Mouse (Mus musculus) lung, postnatal 0 days (tissue): Measurements from ENCODE around the gene 1110065P20Rik. TPM values are rescaled to one million over a fixed set of nuclear protein-coding genes. Genes with fewer than 3 reads are reported as not detected.

Experiments used
- ATAC-seq: fragments of 200-750 bp; cut with Nextera tagmentation; 2 replicates; pipeline ENCODE4 v1.8.0; 2017; ENCODE audit warnings: moderate library complexity
- DNase-seq: peaks from one replicate; pipeline ENCODE4 v3.0.0-alpha.2; 2016; ENCODE audit warnings: low spot score
- H3K27ac ChIP-seq: fragments of 300-500 bp; sonication (generic); 2 replicates; pipeline ENCODE4 v1.5.1; 2014; ENCODE audit warnings: antibody characterized with exemption, mild to moderate bottlenecking, low read length, mixed read lengths
- H3K27me3 ChIP-seq: fragments of 300-500 bp; sonication (generic); replicated peaks from 2 replicates; pipeline ENCODE4 v1.6.1; 2014; ENCODE audit warnings: low read length, mixed read lengths; ENCODE audit not compliant: insufficient read depth
- H3K36me3 ChIP-seq: fragments of 300-500 bp; sonication (generic); 2 replicates; pipeline ENCODE4 v1.6.1; 2014; ENCODE audit warnings: low read length, mixed read lengths; ENCODE audit not compliant: insufficient read depth
- H3K4me1 ChIP-seq: fragments of 300-500 bp; sonication (generic); 2 replicates; pipeline ENCODE4 v1.6.1; 2014; ENCODE audit warnings: antibody characterized with exemption, low read depth, low read length, mixed read lengths; ENCODE audit not compliant: insufficient read depth
- H3K4me2 ChIP-seq: fragments of 300-500 bp; sonication (generic); replicated peaks from 2 replicates; pipeline ENCODE4 v1.6.1; 2014; ENCODE audit warnings: low read depth, mild to moderate bottlenecking, low read length, moderate library complexity, mixed read lengths
- H3K4me3 ChIP-seq: fragments of 300-500 bp; sonication (generic); 2 replicates; pipeline ENCODE4 v1.5.1; 2014; ENCODE audit warnings: low read depth, low read length
- H3K9ac ChIP-seq: fragments of 300-500 bp; sonication (generic); replicated peaks from 2 replicates; pipeline ENCODE4 v1.6.1; 2014; ENCODE audit warnings: low read depth, mild to moderate bottlenecking
- H3K9me3 ChIP-seq: fragments of 300-500 bp; sonication (generic); 2 replicates; pipeline ENCODE4 v1.6.1; 2016; ENCODE audit warnings: low read length, mixed read lengths
- CTCF ChIP-seq: IDR thresholded peaks from 2 replicates; pipeline ENCODE4 v1.5.1; 2016; ENCODE audit warnings: antibody characterized with exemption, mild to moderate bottlenecking
- EP300 ChIP-seq: IDR thresholded peaks from 2 replicates; pipeline ENCODE4 v1.6.1; 2016; ENCODE audit warnings: antibody characterized with exemption, mild to moderate bottlenecking, control low read depth
- WGBS: fragments of 180-500 bp; shearing (Covaris S2); extraction: QIAGEN DNeasy Blood & Tissue Kit; methylation state at CpG from one replicate; pipeline ENCODE4 v1.1.7; 2014; 5-methylcytosine and 5-hydroxymethylcytosine counted together
- polyA plus RNA-seq: library from polyadenylated mRNA; unstranded; fragments of >200 nt; fragmentation: Nextera tagmentation; extraction: Ambion mirVana; gene quantifications from 2 replicates; pipeline ENCODE4 v1.2.1, GENCODE M21; 2015

The 1110065P20Rik gene
- polyA plus RNA-seq, 1 experiment from 2014 or later: 68.7 TPM

GRCm38 (mm10) chr4:124889935-124890334 is 38.9 kb upstream of the 1110065P20Rik start:
- H3K4me3 ChIP-seq: no peak overlapping the region
- no peak overlapping the region for H3K4me2 ChIP-seq
- H3K27ac ChIP-seq: no peak overlapping the region
- ATAC-seq: no peak
- H3K9ac ChIP-seq: no peak overlapping the region
- DNase-seq: no peak
- no peaks in the 10 kb centered on the region for H3K36me3 ChIP-seq
- no peaks in the 10 kb centered on the region for H3K4me1 ChIP-seq
- peaks cover 12% of the 10 kb centered on the region for H3K27me3 ChIP-seq
- 83% methylated on average over 2 of the region's 2 CpGs for WGBS
- no peaks in the 10 kb centered on the region for H3K9me3 ChIP-seq
- no peak for TF ChIP-seq CTCF
- TF ChIP-seq EP300: no peak

DNA sequence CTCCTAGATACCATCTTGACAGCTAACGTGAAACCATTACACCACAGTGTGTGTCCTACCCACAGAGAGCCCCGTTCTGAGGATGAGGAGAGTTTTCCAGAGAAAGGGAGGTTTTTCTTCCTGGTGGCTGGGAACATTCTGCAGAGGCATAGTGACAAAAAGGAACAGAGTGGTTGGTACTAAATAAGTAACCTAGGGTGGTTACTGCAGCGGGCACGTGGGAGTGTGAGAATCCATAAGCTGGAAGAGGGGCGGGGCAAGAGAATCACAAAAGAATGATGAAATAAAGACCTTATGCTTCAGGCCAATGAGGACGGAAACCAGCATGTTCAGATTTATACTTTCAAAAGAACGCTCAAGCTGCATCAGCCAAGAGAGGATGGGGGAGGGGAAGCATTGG is 37.7 kb upstream of the 1110065P20Rik start:
- H3K36me3 ChIP-seq: no peaks in the 10 kb centered on the region
- no peaks in the 10 kb centered on the region for H3K4me1 ChIP-seq
- no peaks in the 10 kb centered on the region for H3K9me3 ChIP-seq
- no peak for TF ChIP-seq EP300
- no peak for TF ChIP-seq CTCF
- DNase-seq: no peak
- WGBS: 67% methylated on average over 7 of the region's 7 CpGs
- 0 out of 2 replicates have a peak, but pooled peaks cover under 1% of the 10 kb centered on the region for H3K27me3 ChIP-seq
- H3K9ac ChIP-seq: no peak overlapping the region
- no peak overlapping the region for H3K4me2 ChIP-seq
- no peak for ATAC-seq
- no peak overlapping the region for H3K4me3 ChIP-seq
- no peak overlapping the region for H3K27ac ChIP-seq

GRCm38 (mm10) chr4:124882151-124882729 is 31.2 kb upstream of the 1110065P20Rik start:
- Histone ChIP-seq H3K4me3 (no peak overlapping the region), H3K4me2 (no peak overlapping the region), H3K36me3 (no peaks in the 10 kb centered on the region), H3K9ac (no peak overlapping the region), H3K4me1 (no peaks in the 10 kb centered on the region), H3K27ac (no peak overlapping the region), H3K27me3 (peaks cover 24% of the 10 kb centered on the region), H3K9me3 (no peaks in the 10 kb centered on the region)
- ATAC-seq: no peak; the same call in 1 of the 2 replicates
- DNase-seq: peak; percentile 23
- 1% methylated on average over 31 of the region's 37 CpGs for WGBS
- TF ChIP-seq EP300: no peak

DNA sequence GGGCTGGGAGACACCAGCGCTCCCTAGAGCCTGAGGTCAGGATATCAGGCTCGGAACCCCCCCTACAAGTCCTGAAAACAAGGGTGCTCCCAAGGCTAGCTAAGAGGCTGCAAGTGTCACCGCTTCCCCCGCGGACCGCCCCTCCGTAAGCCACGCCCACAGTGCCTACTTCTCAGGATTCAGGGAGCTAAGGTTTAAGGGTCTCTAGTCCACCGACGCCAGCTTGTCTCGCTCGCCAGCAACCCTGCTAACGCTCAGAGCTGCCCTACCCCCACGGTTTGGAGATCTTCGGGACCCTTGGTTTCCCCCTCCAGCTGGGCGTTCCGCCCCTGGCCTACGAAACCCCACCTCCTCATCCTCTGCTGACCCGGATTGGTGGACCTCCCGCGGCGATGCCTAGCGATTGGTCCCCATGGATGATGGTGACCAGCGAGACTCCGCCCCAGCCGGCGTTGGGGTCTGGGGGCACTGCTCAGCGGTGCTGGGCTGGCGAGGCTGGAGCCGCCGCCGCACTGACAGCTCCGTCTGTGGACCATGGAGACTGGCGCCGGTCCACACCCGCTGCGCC is 30.4 kb upstream of the 1110065P20Rik start:
- no peak overlapping the region for H3K27ac ChIP-seq
- no peak for DNase-seq
- under 1% methylated on average over 31 of the region's 37 CpGs for WGBS
- H3K27me3 ChIP-seq: peaks cover 24% of the 10 kb centered on the region
- no peak overlapping the region for H3K9ac ChIP-seq
- H3K4me3 ChIP-seq: no peak overlapping the region
- H3K9me3 ChIP-seq: no peaks in the 10 kb centered on the region
- ATAC-seq: no peak
- TF ChIP-seq EP300 (no peak), CTCF (no peak)
- H3K4me1 ChIP-seq: no peaks in the 10 kb centered on the region
- H3K36me3 ChIP-seq: no peaks in the 10 kb centered on the region
- 0 out of 2 replicates have a peak overlapping the region, but pooled peaks have one; percentile 3 for H3K4me2 ChIP-seq

GRCm38 (mm10) chr4:124880599-124880998 is 29.6 kb upstream of the 1110065P20Rik start, which contains the start of gene Epha10:
TSS of gene Epha10 (plus strand) at chr4:124880899.
- WGBS: 7% methylated on average over 11 of the region's 11 CpGs
- no peaks in the 10 kb centered on the region for H3K4me1 ChIP-seq
- no peak within 1 kb of the TSS for H3K27ac ChIP-seq
- DNase-seq: no peak
- no peaks in the 10 kb centered on the region for H3K9me3 ChIP-seq
- H3K36me3 ChIP-seq: no peaks in the 10 kb centered on the region
- H3K4me3 ChIP-seq: no peak within 1 kb of the TSS
- H3K4me2 ChIP-seq: 0 out of 2 replicates have a peak within 1 kb of the TSS, but pooled peaks have one; percentile 3
- no peak for ATAC-seq
- TF ChIP-seq CTCF (no peak), EP300 (no peak)
- H3K27me3 ChIP-seq: peaks cover 24% of the 10 kb centered on the region
- H3K9ac ChIP-seq: no peak within 1 kb of the TSS

- no peak for DNase-seq
- no peak overlapping the region for H3K4me3 ChIP-seq
- no peak overlapping the region for H3K9ac ChIP-seq
- no peaks in the 10 kb centered on the region for H3K36me3 ChIP-seq
- no peaks in the 10 kb centered on the region for H3K9me3 ChIP-seq
- no peak overlapping the region for H3K4me2 ChIP-seq
- H3K27ac ChIP-seq: no peak overlapping the region
- H3K4me1 ChIP-seq: no peaks in the 10 kb centered on the region
- 100% methylated on average over 1 of the region's 1 CpGs for WGBS
- H3K27me3 ChIP-seq: no peaks in the 10 kb centered on the region
- no peak for ATAC-seq
- TF ChIP-seq EP300 (no peak), CTCF (peak; percentile 22)
These were observed 21.7 kb upstream of the 1110065P20Rik start for GRCm38 (mm10) chr4:124872719-124873118.
